Mouse (Mus musculus) G1E (cell line): ENCODE data around the gene Gnas.

Source experiments
- CTCF ChIP-seq: IDR thresholded peaks from 2 replicates; pipeline ENCODE4 v1.5.1; 2012; ENCODE audit warnings: low read depth, low read length, inconsistent platforms, mixed read lengths
- GATA1 ChIP-seq: IDR thresholded peaks from 2 replicates; pipeline ENCODE4 v1.6.1; 2012; ENCODE audit warnings: borderline replicate concordance, low read length, inconsistent platforms, mixed read lengths
- GATA2 ChIP-seq: IDR thresholded peaks from 2 replicates; pipeline ENCODE4 v1.6.1; 2012; ENCODE audit warnings: low read depth, low read length, inconsistent platforms, borderline replicate concordance
- POLR2AphosphoS5 ChIP-seq: IDR thresholded peaks from 2 replicates; pipeline ENCODE4 v1.6.1; 2012; ENCODE audit warnings: low read depth, low read length, inconsistent platforms; ENCODE audit not compliant: insufficient replicate concordance
- TAL1 ChIP-seq: conservative IDR thresholded peaks from 2 replicates; pipeline ENCODE4 v1.6.1; 2012; ENCODE audit warnings: low read depth, low read length, inconsistent platforms, mixed read lengths

GRCm38 (mm10) chr2:174326481-174326880 is 42.4 kb downstream of the Gnas start:
- TF ChIP-seq CTCF (no peak), POLR2AphosphoS5 (no peak), GATA2 (no peak), GATA1 (no peak), TAL1 (no peak)
